Comparison of ENCODE assay signal across 14 mouse cellular contexts in genomic region chr11:75536255-75537024, GRCm38 (mm10). TPM values are rescaled to one million over a fixed set of nuclear protein-coding genes. Genes with fewer than 3 reads are reported as not detected.
DNase-seq lines count a peak whose midpoint lies in the region; ATAC-seq and TF ChIP-seq lines count a peak whose summit lies in the region.
"Had no signal": no experiment of that assay in that cellular context is flagged by ENCODE, and none has a peak within 500 bp of the region (broad histone marks: within the 10 kb centered on the region; RNA-seq: fewer than 3 reads in every experiment).

No protein-coding gene starts in this region.

- TF ChIP-seq POLR2A in thymus, adult 2 months (IDR thresholded peaks at IDR 0.05; ENCODE audit: control insufficient read depth, extremely low read depth, insufficient read depth, low read length, poor library complexity), result no peak
- no peak for TF ChIP-seq POLR2A in small intestine, adult 2 months (IDR thresholded peaks at IDR 0.05; ENCODE audit: low read depth, low read length)

- H3K27ac ChIP-seq in forebrain, embryonic 10.5 days, result 0 out of 2 replicates have a peak overlapping the region, but pooled peaks have one; percentile 30
- H3K27ac ChIP-seq in forebrain, postnatal 0 days (ENCODE audit: low read depth, low read length), result no peak overlapping the region
- H3K27ac ChIP-seq in layer of hippocampus, adult 2 months, result peak overlapping the region; percentile 87
- peak overlapping the region; percentile 96 for H3K27ac ChIP-seq in thymus, adult 2 months (ENCODE audit: control insufficient read depth, insufficient read depth, low read length)
- H3K27ac ChIP-seq in small intestine, adult 2 months (ENCODE audit: insufficient read depth, low read depth, low read length), result 0 out of 2 replicates have a peak overlapping the region, but pooled peaks have one; percentile 12
- H3K27ac ChIP-seq: limb, embryonic 15.5 days; midbrain, embryonic 13.5 days had no signal

- peaks cover 14% of the 10 kb centered on the region for H3K27me3 ChIP-seq in forebrain, embryonic 10.5 days (ENCODE audit: poor library complexity, severe bottlenecking)
- H3K27me3 ChIP-seq in forebrain, postnatal 0 days (ENCODE audit: insufficient read depth, low read length), result no peaks in the 10 kb centered on the region
- no peaks in the 10 kb centered on the region for H3K27me3 ChIP-seq in thymus, adult 2 months (ENCODE audit: control insufficient read depth, insufficient read depth, low read length)
- no peaks in the 10 kb centered on the region for H3K27me3 ChIP-seq in small intestine, adult 2 months (ENCODE audit: control insufficient read depth, insufficient read depth, low read length)
- H3K27me3 ChIP-seq: limb, embryonic 15.5 days; midbrain, embryonic 13.5 days had no signal

- H3K9me3 ChIP-seq in forebrain, embryonic 10.5 days, result no peaks in the 10 kb centered on the region
- no peaks in the 10 kb centered on the region for H3K9me3 ChIP-seq in forebrain, postnatal 0 days (ENCODE audit: low read length)
- H3K9me3 ChIP-seq: limb, embryonic 15.5 days; midbrain, embryonic 13.5 days had no signal

- DNase-seq in forebrain, embryonic 10.5 days (ENCODE audit: extremely low spot score, low spot score), result no peak
- no peak for DNase-seq in forebrain, postnatal 0 days
- no peak for DNase-seq in layer of hippocampus, adult 2 months (ENCODE audit: low spot score in 2 of 2)
- no peak for DNase-seq in layer of hippocampus, adult 18-20 months (ENCODE audit: low spot score in 2 of 2)
- DNase-seq in thymus, adult 2 months, result peak; percentile 26
- no peak for DNase-seq in thymus, postnatal 4 days
- DNase-seq: adrenal gland, postnatal 36 days; gastrocnemius, postnatal 36 days; kidney, adult 11 months; left cerebral cortex, postnatal 4 days had no signal

- WGBS in forebrain, embryonic 10.5 days, result 90% methylated on average over 12 of the region's 12 CpGs
- WGBS in forebrain, postnatal 0 days, result 87% methylated on average over 12 of the region's 12 CpGs
- 93% methylated on average over 12 of the region's 12 CpGs for WGBS in thymus, adult 2 months
- WGBS in small intestine, adult 2 months, result 95% methylated on average over 12 of the region's 12 CpGs

- no peak overlapping the region for H3K9ac ChIP-seq in forebrain, postnatal 0 days
- H3K9ac ChIP-seq: limb, embryonic 15.5 days; midbrain, embryonic 13.5 days had no signal

- peaks cover 66% of the 10 kb centered on the region for H3K4me1 ChIP-seq in forebrain, embryonic 10.5 days
- peaks cover 11% of the 10 kb centered on the region for H3K4me1 ChIP-seq in forebrain, postnatal 0 days (ENCODE audit: insufficient read depth)
- H3K4me1 ChIP-seq in thymus, adult 2 months (replicated peaks; ENCODE audit: control insufficient read depth, insufficient read depth, low read length), result peaks cover 63% of the 10 kb centered on the region
- H3K4me1 ChIP-seq in small intestine, adult 2 months (ENCODE audit: control insufficient read depth, insufficient read depth, insufficient read length, low read length), result peaks cover 24% of the 10 kb centered on the region

- H3K4me3 ChIP-seq in forebrain, embryonic 10.5 days, result no peak overlapping the region
- no peak overlapping the region for H3K4me3 ChIP-seq in forebrain, postnatal 0 days (ENCODE audit: low read depth, low read length)
- no peak overlapping the region for H3K4me3 ChIP-seq in layer of hippocampus, adult 2 months
- H3K4me3 ChIP-seq in thymus, adult 2 months (ENCODE audit: control insufficient read depth, insufficient read depth, low read length), result peak overlapping the region; percentile 10
- H3K4me3 ChIP-seq in small intestine, adult 2 months (ENCODE audit: low read depth, low read length), result peak overlapping the region; percentile 14
- H3K4me3 ChIP-seq: limb, embryonic 15.5 days; midbrain, embryonic 13.5 days had no signal

- H3K4me2 ChIP-seq in forebrain, postnatal 0 days (ENCODE audit: low read depth), result no peak overlapping the region
- H3K4me2 ChIP-seq: limb, embryonic 15.5 days; midbrain, embryonic 13.5 days had no signal

- ATAC-seq in forebrain, postnatal 0 days, result no peak
- ATAC-seq: midbrain, embryonic 13.5 days had no signal

- H3K36me3 ChIP-seq in forebrain, embryonic 10.5 days (replicated peaks), result no peaks in the 10 kb centered on the region
- no peaks in the 10 kb centered on the region for H3K36me3 ChIP-seq in forebrain, postnatal 0 days (ENCODE audit: insufficient read depth)
- H3K36me3 ChIP-seq in thymus, adult 2 months (ENCODE audit: control insufficient read depth, insufficient read depth, low read length), result no peaks in the 10 kb centered on the region
- peaks cover 33% of the 10 kb centered on the region for H3K36me3 ChIP-seq in small intestine, adult 2 months (ENCODE audit: control insufficient read depth, insufficient read depth, low read length)
- H3K36me3 ChIP-seq: limb, embryonic 15.5 days had no signal

- no peak for TF ChIP-seq CTCF in forebrain, postnatal 0 days (IDR thresholded peaks at IDR 0.05; ENCODE audit: low read depth)
- no peak for TF ChIP-seq CTCF in layer of hippocampus, adult 2 months (conservative IDR thresholded peaks at IDR 0.05)
- TF ChIP-seq CTCF in thymus, adult 2 months (IDR thresholded peaks at IDR 0.05; ENCODE audit: borderline replicate concordance, control insufficient read depth, extremely low read depth, insufficient read depth, low read length, poor library complexity), result no peak
- no peak for TF ChIP-seq CTCF in small intestine, adult 2 months (IDR thresholded peaks at IDR 0.05; ENCODE audit: extremely low read depth, insufficient read length, insufficient replicate concordance, low read depth, low read length)

RNA-seq across cellular contexts. Expression of gene Slc43a2, which starts 4.9 kb away (rescaled TPM):
- 5.5 and 6.1 TPM in 2 replicates for polyA plus RNA-seq in forebrain, embryonic 10.5 days (2016; fragmentation: Nextera tagmentation; extraction: Ambion mirVana)
- 16.5 and 24.0 TPM in 2 replicates for total RNA-seq in forebrain, postnatal 0 days (2014; rRNA removed)
- polyA plus RNA-seq in forebrain, postnatal 0 days (2015; fragmentation: Nextera tagmentation; extraction: Ambion mirVana), result 10.4 and 14.1 TPM in 2 replicates
- total RNA-seq in layer of hippocampus, adult 2 months (2021), result 10 to 100 TPM; 43.0 to 53.4 TPM
- total RNA-seq in layer of hippocampus, adult 18-20 months (2021), result 10 to 100 TPM; 44.2 to 51.3 TPM
- polyA plus RNA-seq in thymus, adult 2 months (2012; rRNA removed), result 207 and 214 TPM in 2 replicates
- 165 and 508 TPM in 2 replicates for polyA plus RNA-seq in small intestine, adult 2 months (2012; rRNA removed)

RNA-seq across cellular contexts. Expression of gene Scarf1, which starts 23.1 kb away (rescaled TPM):
- 5.1 and 5.4 TPM in 2 replicates for polyA plus RNA-seq in forebrain, embryonic 10.5 days (2016; fragmentation: Nextera tagmentation; extraction: Ambion mirVana)
- 4.0 and 4.5 TPM in 2 replicates for total RNA-seq in forebrain, postnatal 0 days (2014; rRNA removed)
- polyA plus RNA-seq in forebrain, postnatal 0 days (2015; fragmentation: Nextera tagmentation; extraction: Ambion mirVana), result 3.1 and 3.5 TPM in 2 replicates
- 1 to 10 TPM; 1.3 TPM for total RNA-seq in layer of hippocampus, adult 2 months (2021)
- total RNA-seq in layer of hippocampus, adult 18-20 months (2021), result 1 to 10 TPM; 1.0 to 1.1 TPM
- polyA plus RNA-seq in thymus, adult 2 months (2012; rRNA removed), result 4.7 and 4.8 TPM in 2 replicates
- 9.4 and 12.3 TPM in 2 replicates for polyA plus RNA-seq in small intestine, adult 2 months (2012; rRNA removed)

RNA-seq across cellular contexts. Expression of gene Rilp, which starts 26.5 kb away (rescaled TPM):
- polyA plus RNA-seq in forebrain, embryonic 10.5 days (2016; fragmentation: Nextera tagmentation; extraction: Ambion mirVana), result 0.15 and 0.26 TPM in 2 replicates
- 0.67 and 1.6 TPM in 2 replicates for total RNA-seq in forebrain, postnatal 0 days (2014; rRNA removed)
- 2.9 and 4.9 TPM in 2 replicates for polyA plus RNA-seq in forebrain, postnatal 0 days (2015; fragmentation: Nextera tagmentation; extraction: Ambion mirVana)
- 1 to 10 TPM; 1.6 to 1.7 TPM for total RNA-seq in layer of hippocampus, adult 2 months (2021)
- 1 to 10 TPM in 1 of 2 experiments, under 1 TPM in 1; 0.74 to 1.5 TPM for total RNA-seq in layer of hippocampus, adult 18-20 months (2021)
- polyA plus RNA-seq in thymus, adult 2 months (2012; rRNA removed), result 3.0 and 3.2 TPM in 2 replicates
- polyA plus RNA-seq in small intestine, adult 2 months (2012; rRNA removed), result 8.0 and 15.0 TPM in 2 replicates
- total RNA-seq: megakaryocyte progenitor cell, adult 5-6 weeks had no signal

RNA-seq across cellular contexts. Expression of gene Prpf8, which starts 49.8 kb away (rescaled TPM):
- polyA plus RNA-seq in forebrain, embryonic 10.5 days (2016; fragmentation: Nextera tagmentation; extraction: Ambion mirVana), result 77.5 and 78.7 TPM in 2 replicates
- 89.0 and 120 TPM in 2 replicates for total RNA-seq in forebrain, postnatal 0 days (2014; rRNA removed)
- polyA plus RNA-seq in forebrain, postnatal 0 days (2015; fragmentation: Nextera tagmentation; extraction: Ambion mirVana), result 25.6 and 27.9 TPM in 2 replicates
- 100 to 1,000 TPM; 131 to 139 TPM for total RNA-seq in layer of hippocampus, adult 2 months (2021)
- total RNA-seq in layer of hippocampus, adult 18-20 months (2021), result 100 to 1,000 TPM; 132 to 133 TPM
- 142 and 161 TPM in 2 replicates for polyA plus RNA-seq in thymus, adult 2 months (2012; rRNA removed)
- 23.4 and 44.2 TPM in 2 replicates for polyA plus RNA-seq in small intestine, adult 2 months (2012; rRNA removed)

RNA-seq across cellular contexts. Expression of gene Pitpna, which starts 51.5 kb away (rescaled TPM):
- polyA plus RNA-seq in forebrain, embryonic 10.5 days (2016; fragmentation: Nextera tagmentation; extraction: Ambion mirVana), result 59.2 and 61.9 TPM in 2 replicates
- total RNA-seq in forebrain, postnatal 0 days (2014; rRNA removed), result 83.0 and 95.7 TPM in 2 replicates
- 85.8 and 101 TPM in 2 replicates for polyA plus RNA-seq in forebrain, postnatal 0 days (2015; fragmentation: Nextera tagmentation; extraction: Ambion mirVana)
- 100 to 1,000 TPM; 269 to 283 TPM for total RNA-seq in layer of hippocampus, adult 2 months (2021)
- 100 to 1,000 TPM; 279 to 288 TPM for total RNA-seq in layer of hippocampus, adult 18-20 months (2021)
- 99.7 and 108 TPM in 2 replicates for polyA plus RNA-seq in thymus, adult 2 months (2012; rRNA removed)
- polyA plus RNA-seq in small intestine, adult 2 months (2012; rRNA removed), result 88.0 and 185 TPM in 2 replicates

Comparison
In these comparisons a context has a peak if more than half of its experiments do, and no peak if none do; other contexts are left out.
1. H3K4me3 ChIP-seq: peak in thymus, adult 2 months (single experiment) and small intestine, adult 2 months (single experiment); none in forebrain, embryonic 10.5 days (single experiment), forebrain, postnatal 0 days (single experiment) and layer of hippocampus, adult 2 months (single experiment).
2. RNA of gene Slc43a2, which starts 4.9 kb away (polyA plus RNA-seq): 165 to 508 TPM in small intestine, adult 2 months and 207 to 214 TPM in thymus, adult 2 months; 10.4 to 14.1 TPM in forebrain, postnatal 0 days and 5.5 to 6.1 TPM in forebrain, embryonic 10.5 days; every median in the first group is over 10 times any median in the second.